Mouse (Mus musculus): Measurements from ENCODE around the gene Gm20388. TPM values are rescaled to one million over a fixed set of nuclear protein-coding genes. Genes with fewer than 3 reads are reported as not detected.
"Not testable (repeated sequence)": the region's sequence is repeated elsewhere in the genome, so short reads cannot be mapped to it uniquely, and the experiment has no call there.

Gm20388 gene
- total RNA-seq, 2 experiments from 2014 or later: not detected

DNA sequence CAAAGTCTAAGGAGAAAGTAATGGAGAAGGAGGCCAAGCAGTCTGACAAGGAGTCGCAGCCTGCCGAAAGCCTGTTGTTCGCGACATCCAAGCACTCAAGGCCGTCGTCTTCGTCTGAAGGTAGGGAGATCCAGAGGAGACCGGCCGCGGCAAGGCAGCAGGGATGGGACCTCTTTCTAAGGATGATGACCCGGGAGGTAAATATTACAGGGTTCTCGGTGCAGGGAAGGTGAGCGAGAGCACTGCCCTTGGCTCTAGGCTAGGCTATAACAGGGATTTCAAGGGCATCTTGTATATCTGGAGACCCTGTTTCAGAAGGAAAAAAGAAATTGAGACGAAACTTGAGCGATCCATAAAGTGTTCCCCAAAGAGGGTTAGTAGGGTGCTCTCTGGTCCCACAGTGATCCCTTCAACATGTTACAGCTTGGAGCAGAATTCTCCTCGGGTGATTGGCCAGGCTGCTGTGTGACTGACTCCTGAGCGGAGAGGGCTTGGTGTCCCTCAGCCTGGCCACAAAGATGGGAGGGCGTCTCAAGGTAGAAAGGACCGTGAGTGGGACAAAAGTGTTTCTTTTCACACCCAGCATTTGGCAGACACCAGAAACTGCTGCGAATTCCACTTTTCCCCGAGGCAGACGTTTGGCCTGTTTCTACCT, 3302.6 kb downstream of the Gm20388 start:
- no peak for DNase-seq (ENCODE audit: low spot score in 2 of 2)

DNA sequence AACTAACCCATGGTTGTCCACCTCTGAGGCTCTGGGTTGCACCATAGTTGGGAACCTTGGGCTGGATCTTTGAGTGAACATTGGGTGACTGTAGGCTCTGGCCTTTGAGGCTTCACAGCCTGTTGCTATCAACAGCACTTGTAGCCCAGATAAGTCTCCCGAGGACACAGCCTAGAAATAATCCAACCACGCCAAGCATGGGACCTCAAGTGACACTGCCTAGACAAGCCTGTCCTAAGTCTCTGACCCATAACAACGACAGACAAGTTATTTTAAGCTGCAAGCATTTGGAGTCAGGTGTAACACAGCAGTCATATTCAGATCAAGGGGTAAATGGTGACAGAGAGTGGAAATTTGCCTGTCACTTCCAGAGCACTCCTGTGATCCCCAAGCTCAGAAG, 3304.8 kb downstream of the Gm20388 start:
- no peak for DNase-seq (ENCODE audit: low spot score in 2 of 2)

GRCm38 (mm10) chr8:123220917-123221316, 3310.3 kb downstream of the Gm20388 start:
- no peak for DNase-seq (ENCODE audit: low spot score in 2 of 2)

DNA sequence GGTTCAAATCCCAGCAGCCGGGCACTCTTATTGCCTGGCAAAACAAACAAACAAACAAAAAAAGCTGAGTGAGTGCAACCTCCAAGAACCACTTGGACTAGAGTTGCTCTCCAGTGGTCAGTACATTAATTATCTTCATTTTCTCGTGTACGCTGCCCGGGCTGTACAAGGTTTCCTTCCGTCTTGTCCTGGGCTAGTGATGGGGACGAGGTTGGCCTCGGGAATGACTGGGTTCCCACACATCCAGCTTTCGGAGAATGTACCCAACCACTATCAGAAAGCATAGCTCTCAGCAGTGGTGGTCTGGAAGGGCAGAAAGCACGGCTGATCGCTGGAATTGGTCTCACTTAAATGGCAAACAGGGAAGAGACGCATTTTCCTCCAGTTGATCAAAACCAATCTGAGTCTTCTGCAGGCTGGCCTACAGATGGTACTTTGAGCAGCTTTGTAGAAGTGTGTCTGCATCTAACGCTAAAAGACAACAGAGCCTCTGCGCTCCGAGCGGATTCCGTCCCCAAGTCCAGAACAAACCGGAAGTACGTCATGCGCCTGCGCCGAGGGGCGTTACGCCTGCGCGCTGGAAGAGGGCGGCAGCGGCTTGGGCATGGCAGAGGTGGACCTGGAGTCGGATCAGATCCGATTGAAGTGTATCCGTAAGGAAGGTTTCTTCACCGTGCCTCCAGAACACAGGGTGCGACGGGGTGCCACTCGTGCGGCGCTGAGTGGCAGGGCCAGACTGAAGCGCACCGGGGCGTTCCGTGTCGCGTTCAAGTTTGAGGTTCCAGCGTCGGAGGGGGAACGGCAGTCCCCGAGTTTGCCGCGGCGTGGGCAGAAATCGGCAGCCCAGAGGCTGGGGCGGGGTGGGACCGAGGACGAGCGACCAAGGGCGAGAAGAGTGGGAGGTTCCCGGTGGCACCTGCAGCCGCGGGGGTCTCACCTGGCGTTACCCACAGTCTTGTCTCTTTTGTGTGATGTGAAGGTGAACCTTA, 3313.9 kb downstream of the Gm20388 start, which contains the start of gene Cdk10:
Gene Cdk10, plus strand, starts transcription at position 565 of the 989 bp plus-strand sequence.
- peak; percentile 88 to 95 for DNase-seq (ENCODE audit: low spot score in 2 of 2)

DNA sequence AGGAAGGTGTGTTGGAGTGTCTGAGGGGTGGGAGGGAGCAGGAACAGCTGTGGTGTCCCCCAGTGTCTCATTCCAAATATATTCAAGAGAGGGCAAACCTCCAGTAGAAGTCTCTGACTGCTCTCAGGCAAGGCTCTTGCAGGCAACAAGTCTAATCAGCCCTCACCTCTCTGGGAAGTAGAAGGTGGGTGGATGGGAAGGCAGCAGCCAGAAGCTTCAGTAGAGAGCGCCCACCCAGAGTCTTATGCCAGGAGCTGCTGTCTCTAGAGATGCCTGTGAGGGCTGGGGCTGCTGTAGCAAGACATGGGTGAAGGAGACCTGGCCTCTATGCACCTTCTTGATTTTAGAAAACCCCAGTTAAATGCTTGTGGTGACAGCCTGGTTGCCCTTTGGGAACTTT, 3317.8 kb downstream of the Gm20388 start:
- DNase-seq (ENCODE audit: low spot score in 2 of 2): no peak

- DNase-seq (ENCODE audit: low spot score in 2 of 2): not testable (repeated sequence)
Observed at GRCm38 (mm10) chr8:123230326-123230725, 3319.7 kb downstream of the Gm20388 start.

- peak in 1 of 2 experiments; percentile 29 for DNase-seq (ENCODE audit: low spot score in 2 of 2)
Observed at GRCm38 (mm10) chr8:123231742-123232141, 3321.1 kb downstream of the Gm20388 start.

DNA sequence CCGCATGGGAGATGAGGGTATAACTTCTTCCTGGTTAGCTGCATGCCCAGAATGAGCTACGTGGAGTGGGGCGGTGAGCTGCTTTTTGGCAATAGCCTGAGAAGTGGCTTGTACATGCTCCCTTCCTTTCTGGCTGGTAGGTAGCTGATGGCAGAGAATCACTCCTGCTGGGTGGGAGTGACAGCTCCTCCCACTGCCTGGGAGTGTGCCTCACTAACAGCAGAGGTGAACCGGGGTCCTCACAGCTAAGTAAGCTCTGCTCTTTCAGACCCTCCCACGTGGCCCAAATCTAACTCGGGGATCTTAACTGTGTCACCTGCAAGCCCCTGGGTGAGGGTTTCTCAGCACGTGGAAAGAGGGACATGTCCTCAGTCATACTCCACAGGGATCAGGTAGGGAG, 3321.9 kb downstream of the Gm20388 start:
- peak in 1 of 2 experiments; percentile 24 for DNase-seq (ENCODE audit: low spot score in 2 of 2)

DNA sequence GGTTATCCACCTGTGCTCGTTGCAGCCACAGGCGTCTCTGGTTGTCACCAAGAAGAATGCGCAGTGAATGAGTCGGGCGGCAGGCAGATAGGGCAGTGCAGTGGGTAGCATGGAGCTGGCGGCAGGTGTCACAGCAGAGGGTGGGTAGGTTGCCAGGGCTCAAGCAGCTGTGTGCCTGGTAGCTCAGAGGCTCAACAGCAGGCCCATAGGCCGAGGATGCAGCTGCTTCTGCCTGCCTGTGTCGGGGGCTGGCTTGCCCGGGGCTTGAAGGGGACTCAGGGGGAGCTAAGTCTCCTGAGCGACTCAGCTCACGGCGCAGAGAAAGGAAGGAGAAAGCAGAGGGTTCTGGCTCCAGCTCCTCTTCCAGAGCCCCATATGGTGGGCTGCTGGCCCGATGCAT, 3322.7 kb downstream of the Gm20388 start:
- DNase-seq (ENCODE audit: low spot score in 2 of 2): peak in 1 of 2 experiments; percentile 35

GRCm38 (mm10) chr8:123233760-123234159, 3323.1 kb downstream of the Gm20388 start:
- DNase-seq (ENCODE audit: low spot score in 2 of 2): no peak

DNA sequence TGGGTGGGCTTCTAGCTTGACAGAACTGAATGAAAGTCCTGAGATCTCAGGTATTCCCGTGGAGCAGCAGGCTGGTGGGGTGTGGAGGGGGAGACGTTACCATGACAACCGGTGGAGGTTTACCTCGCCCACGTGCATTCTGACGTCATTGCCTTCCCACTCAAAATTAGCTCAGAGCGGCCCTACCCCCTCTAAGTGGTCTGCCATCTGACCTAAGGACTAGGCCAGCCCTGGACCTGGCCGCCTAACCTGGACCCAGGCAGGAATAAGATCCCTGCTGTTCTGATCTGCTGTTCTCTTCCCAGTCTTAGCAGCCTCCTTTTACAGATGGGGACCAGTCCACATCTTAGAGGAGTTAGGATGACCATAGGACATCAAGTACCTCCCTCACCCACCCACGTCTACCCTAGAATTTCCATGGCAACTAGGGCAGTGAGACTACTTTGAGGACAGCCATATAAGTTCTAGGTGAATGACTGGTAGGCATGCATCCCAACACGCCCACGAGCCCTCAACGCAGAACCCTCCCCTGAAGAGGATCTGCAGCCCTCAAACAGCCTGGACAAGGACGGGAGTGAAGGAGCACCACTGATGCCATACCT, 3324.4 kb downstream of the Gm20388 start:
- peak; percentile 71 to 84 for DNase-seq (ENCODE audit: low spot score in 2 of 2)

DNA sequence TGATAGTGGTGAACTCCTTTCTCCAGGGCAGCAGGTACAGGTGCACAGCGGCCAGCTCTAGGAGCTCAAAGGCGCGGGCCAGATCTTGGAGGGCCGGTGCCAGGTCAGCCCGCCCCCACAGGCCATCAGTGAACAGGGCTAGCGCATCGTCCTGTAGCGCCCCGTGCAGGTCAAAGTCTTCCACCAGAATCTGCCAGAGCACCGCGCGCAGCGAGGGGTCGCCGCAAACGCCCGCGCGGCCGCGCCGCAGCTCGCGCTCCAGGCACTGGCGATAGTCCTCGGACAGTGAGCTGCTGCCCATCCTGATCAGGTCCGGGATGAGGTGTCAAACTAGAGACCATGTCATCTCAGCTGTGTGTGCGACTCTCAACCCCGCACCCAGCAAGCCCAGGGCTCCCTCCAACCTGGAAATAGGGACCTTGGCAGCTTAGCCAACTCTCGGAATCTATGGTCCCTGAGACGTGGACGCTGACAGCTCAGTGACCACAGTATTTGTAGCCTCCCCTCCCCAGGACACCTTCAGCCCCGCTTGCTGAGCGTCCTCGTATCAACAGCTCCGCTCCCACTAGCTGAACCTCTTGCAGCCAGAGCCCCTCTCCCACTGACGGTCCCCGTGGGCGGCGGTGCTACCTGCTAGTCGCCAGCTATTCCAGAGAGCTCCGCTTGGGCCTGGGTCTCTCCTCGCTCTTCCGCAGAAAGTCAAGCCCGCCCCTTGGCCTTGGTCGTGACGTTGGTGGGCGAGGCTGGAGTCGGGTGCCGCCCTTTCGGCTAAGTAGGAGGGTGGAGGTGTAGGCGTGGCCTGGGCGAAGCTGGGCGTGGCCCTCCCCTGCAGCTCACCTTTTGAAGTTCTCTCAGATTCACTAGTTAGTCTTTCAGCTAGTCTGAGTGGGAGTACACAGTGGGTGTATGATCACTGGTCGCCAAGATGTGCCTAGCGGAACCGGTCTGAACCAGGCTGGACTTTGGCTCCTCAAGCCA, 3325.2 kb downstream of the Gm20388 start, which contains the start of gene Spata2l:
Gene Spata2l, minus strand, starts transcription at position 714 of the 978 bp plus-strand sequence.
- peak; percentile 78 to 87 for DNase-seq (ENCODE audit: low spot score in 2 of 2)

DNA sequence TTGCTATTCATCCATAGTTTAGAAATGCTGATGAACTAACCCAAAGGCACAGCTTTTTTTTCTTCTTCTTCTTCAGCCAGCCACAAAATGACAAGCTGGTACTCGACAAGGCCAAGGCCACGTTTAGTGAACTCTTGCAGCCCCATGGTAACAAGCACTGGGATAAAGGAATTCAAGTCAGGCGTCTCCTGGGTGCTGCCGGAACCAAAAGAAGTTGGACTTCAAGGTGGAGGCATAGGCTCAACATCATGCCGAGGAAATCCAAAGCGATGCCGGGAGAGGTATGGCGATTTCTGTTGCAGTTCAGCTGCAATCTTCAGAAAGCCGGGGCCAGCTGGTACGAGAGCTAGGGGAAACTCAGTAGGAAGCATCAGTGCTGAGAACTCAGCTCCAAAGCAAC, 3328.8 kb downstream of the Gm20388 start:
- no peak for DNase-seq (ENCODE audit: low spot score in 2 of 2)

DNA sequence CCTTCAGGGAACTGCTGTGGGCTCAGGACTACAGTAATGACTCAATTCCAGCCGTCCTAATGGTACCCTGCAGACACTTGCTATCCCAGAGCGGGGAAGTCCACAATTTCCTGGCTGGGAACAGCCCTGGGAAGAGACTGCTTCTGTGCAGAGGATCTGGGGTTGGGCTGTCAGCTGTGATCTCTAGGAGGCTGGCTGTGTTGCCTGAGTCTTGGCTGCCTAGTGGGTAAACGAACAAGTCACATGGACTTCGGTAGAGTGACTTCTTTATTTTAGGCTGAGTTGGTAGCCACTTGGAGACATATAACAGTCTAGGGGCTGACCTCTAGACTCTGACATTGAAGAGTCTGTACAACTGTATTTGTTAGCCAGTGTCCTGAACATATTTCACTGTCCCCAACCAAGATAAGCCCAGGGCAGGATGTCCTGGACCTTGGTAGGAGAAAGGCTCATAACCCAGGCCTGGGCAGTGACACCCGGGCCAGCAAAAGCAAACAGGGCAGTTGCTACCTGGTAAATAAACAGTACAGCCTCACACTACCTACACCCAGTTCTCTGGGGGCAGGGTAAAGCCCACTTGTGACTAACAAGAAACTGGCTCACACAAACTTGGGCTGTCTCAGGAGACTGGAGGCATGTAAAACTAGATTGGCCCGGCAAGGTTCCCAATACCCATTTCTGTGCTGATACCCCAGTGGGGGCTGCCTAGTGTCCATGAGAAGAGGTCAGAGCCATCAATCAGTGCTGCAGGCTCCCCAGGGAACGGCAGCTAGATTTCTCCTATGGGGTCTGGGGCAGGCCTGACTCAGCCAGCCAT, 3331.7 kb downstream of the Gm20388 start:
- DNase-seq (ENCODE audit: low spot score in 2 of 2): no peak

GRCm38 (mm10) chr8:123243053-123243452, 3332.4 kb downstream of the Gm20388 start:
- DNase-seq (ENCODE audit: low spot score in 2 of 2): no peak

DNA sequence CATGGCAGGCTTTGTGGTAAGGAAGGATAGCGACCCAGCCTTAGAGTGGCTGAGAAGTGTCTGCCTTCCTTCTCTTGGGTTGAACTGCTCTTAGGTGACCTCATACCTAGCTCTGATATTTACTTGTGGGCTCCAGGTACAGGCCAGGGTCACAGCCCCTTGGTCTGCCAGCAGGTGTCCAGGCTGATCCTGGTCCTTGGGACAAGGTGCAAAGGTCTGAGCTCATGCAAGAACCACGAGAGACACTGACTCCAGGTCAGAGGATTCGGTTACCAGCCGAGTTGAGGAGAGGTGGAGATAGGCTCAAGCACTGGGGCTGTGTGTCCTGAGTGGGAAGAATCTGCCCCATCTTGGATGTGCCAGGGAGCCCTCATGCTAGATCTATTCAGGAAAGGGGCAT, 3333.7 kb downstream of the Gm20388 start:
- no peak for DNase-seq (ENCODE audit: low spot score in 2 of 2)

DNA sequence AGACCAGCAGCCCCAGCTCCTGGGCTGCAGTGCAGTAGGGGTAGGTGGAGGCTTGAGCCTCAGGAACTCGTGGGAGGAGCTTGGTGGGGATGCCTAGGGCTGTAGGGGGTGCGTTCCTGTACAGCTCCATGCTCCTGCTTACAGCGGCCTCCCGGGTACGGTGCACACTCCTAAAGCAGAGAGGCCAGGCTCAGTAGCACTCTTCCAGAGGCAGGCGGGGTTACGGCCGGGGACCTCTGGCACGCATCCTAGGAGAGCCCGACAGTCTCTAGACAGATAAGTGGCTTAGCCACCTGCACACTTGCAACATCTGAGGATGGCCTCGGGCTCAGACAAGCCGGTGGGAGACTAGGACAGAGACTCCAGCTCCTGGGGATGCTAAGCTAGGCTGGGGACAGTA, 3334.9 kb downstream of the Gm20388 start:
- DNase-seq (ENCODE audit: low spot score in 2 of 2): no peak

- no peak for DNase-seq (ENCODE audit: low spot score in 2 of 2)
Observed at GRCm38 (mm10) chr8:123247748-123248147, 3337.1 kb downstream of the Gm20388 start.

GRCm38 (mm10) chr8:123248596-123248995, 3338.0 kb downstream of the Gm20388 start:
- no peak for DNase-seq (ENCODE audit: low spot score in 2 of 2)
